Mouse (Mus musculus) stomach, postnatal 0 days (tissue): ENCODE data around the gene Nploc4. TPM values are rescaled to one million over a fixed set of nuclear protein-coding genes. Genes with fewer than 3 reads are reported as not detected.
"Not testable (repeated sequence)": the region's sequence is repeated elsewhere in the genome, so short reads cannot be mapped to it uniquely, and the experiment has no call there.

Experiments used
- ATAC-seq: fragments of 200-750 bp; cut with Nextera tagmentation; 2 replicates; pipeline ENCODE4 v1.8.0; 2017; ENCODE audit not compliant: low FRiP score, low TSS enrichment
- DNase-seq: peaks from one replicate; pipeline ENCODE4 v3.0.0-alpha.2; 2016; ENCODE audit warnings: low spot score
- H3K27ac ChIP-seq: fragments of 300-500 bp; sonication (generic); replicated peaks from 2 replicates; pipeline ENCODE4 v1.5.1; 2014; ENCODE audit warnings: mild to moderate bottlenecking, control low read depth
- H3K27me3 ChIP-seq: fragments of 300-500 bp; sonication (generic); 2 replicates; pipeline ENCODE4 v1.6.1; 2014; ENCODE audit warnings: low read length; ENCODE audit not compliant: control insufficient read depth, insufficient read depth
- H3K36me3 ChIP-seq: fragments of 300-500 bp; sonication (generic); 2 replicates; pipeline ENCODE4 v1.6.1; 2014; ENCODE audit warnings: low read length, mixed read lengths; ENCODE audit not compliant: control insufficient read depth, insufficient read depth
- H3K4me1 ChIP-seq: fragments of 300-500 bp; sonication (generic); replicated peaks from 2 replicates; pipeline ENCODE4 v1.6.1; 2014; ENCODE audit warnings: antibody characterized with exemption; ENCODE audit not compliant: control insufficient read depth, insufficient read depth
- H3K4me2 ChIP-seq: fragments of 300-500 bp; sonication (generic); replicated peaks from 2 replicates; pipeline ENCODE4 v1.6.1; 2014; ENCODE audit warnings: low read depth, mild to moderate bottlenecking, control low read depth, moderate library complexity
- H3K4me3 ChIP-seq: fragments of 300-500 bp; sonication (generic); 2 replicates; pipeline ENCODE4 v1.5.1; 2014; ENCODE audit warnings: low read depth, low read length, control low read depth
- H3K9ac ChIP-seq: fragments of 300-500 bp; sonication (generic); 2 replicates; pipeline ENCODE4 v1.6.1; 2014; ENCODE audit warnings: mild to moderate bottlenecking, low read length, control low read depth, mixed read lengths
- H3K9me3 ChIP-seq: fragments of 300-500 bp; sonication (generic); 2 replicates; pipeline ENCODE4 v1.6.1; 2016; ENCODE audit warnings: low read length; ENCODE audit not compliant: control insufficient read depth
- CTCF ChIP-seq: IDR thresholded peaks from 2 replicates; pipeline ENCODE4 v1.5.1; 2016; ENCODE audit warnings: antibody characterized with exemption, low read depth, mild to moderate bottlenecking, moderate library complexity
- EP300 ChIP-seq: optimal IDR thresholded peaks from 2 replicates; pipeline ENCODE3; 2016; ENCODE audit warnings: antibody characterized with exemption
- WGBS: fragments of 180-500 bp; shearing (Covaris S2); extraction: QIAGEN DNeasy Blood & Tissue Kit; methylation state at CpG from one replicate; pipeline ENCODE4 v1.1.7; 2014; 5-methylcytosine and 5-hydroxymethylcytosine counted together
- polyA plus RNA-seq: library from polyadenylated mRNA; unstranded; fragments of >200 nt; fragmentation: Nextera tagmentation; extraction: Ambion mirVana; gene quantifications from 2 replicates; pipeline ENCODE4 v1.2.1, GENCODE M21; 2015

The Nploc4 gene
- polyA plus RNA-seq, 1 experiment from 2014 or later = 15.7 TPM

DNA sequence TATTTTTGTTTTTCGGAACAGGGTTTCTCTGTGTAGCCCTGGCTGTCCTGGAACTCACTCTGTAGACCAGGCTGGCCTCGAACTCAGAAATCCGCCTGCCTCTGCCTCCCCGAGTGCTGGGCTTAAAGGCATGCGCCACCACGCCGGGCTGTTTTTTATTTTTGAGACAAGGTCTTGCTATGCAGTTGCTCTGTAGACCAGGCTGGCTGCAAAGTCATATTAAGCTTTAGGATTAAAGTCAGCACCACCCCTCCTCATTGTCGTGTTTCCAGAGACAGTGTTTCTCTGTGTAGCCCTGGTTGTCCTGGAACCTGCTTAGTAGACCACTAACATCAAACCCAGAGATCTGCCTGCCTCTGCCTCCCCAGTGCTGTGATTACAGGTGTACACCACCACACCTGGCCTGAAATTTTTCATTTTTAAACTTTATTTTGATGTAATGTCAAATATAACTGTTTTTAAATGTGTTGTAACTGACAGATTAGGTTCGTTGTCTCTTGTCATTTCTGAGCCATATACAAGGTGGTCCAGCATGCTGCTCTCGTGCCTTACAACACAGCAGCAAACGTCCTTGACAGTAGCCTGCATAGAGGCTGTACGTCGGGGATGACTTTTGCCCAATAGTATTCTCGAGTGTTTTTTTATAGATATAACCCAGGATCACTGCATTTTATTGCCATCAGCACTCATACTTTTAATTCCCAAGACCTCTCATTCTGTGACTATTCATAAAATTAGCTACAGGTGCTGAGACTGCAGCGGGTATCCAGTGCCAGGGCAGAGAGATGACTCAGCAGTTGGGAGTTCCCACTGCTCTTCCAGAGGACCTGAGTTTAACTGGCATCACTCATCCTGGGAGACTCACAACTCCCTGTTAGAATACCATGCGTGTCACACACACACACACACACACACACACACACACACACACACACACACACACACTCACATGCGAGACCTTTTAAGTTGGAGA lies 82.9 kb downstream of the Nploc4 start:
- Histone ChIP-seq H3K27me3 (no peaks in the 10 kb centered on the region), H3K9ac (no peak overlapping the region), H3K27ac (peak overlapping the region; percentile 100), H3K4me3 (no peak overlapping the region), H3K4me2 (no peak overlapping the region), H3K4me1 (peaks cover 20% of the 10 kb centered on the region), H3K36me3 (no peaks in the 10 kb centered on the region), H3K9me3 (no peaks in the 10 kb centered on the region)
- ATAC-seq = no peak
- 79% methylated on average over 17 of the region's 17 CpGs for WGBS
- DNase-seq = peak; percentile 44
- TF ChIP-seq CTCF (no peak), EP300 (no peak)

DNA sequence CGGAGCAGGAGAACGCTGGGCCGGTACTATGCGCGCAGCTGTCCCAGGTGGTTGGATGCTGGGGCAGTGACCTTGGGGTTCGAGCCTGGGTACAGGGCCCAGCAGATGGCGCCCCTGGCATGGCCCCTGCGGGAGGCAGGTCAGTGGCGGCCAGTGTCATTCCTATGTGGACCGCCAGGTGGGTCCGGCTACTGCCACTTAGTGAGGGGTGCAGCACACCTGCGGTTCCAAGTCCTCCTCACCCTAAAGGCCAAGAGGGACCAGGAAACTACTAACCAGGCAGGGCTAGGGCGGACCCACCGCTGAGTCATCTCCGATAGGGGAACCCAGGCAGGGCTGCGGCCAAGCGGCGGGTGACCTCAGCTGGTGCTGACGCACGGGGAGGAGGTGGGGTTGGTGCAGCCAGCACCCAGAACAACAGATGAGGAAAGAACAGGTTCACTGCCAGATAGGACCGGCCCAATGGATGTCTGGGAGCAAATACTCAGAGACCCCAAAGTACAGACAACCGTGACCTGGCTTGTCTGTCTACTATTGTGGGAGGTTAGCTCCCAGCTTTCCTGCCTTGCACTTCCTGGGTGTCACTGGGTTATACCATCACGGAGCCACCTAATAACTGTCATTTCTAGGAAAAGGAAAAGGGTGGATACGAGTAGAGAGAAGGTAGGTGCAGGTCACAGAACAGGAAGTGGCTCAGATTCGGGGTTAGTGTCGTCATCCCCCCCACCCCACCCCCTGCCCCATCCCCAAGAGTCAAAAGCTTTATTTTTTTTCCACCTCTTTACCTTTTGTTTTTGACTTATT lies 83.8 kb downstream of the Nploc4 start:
- DNase-seq (peak; percentile 96), ATAC-seq (peak; percentile 78)
- Histone ChIP-seq H3K4me3 (no peak overlapping the region), H3K4me2 (peak overlapping the region; percentile 32), H3K36me3 (no peaks in the 10 kb centered on the region), H3K4me1 (peaks cover 20% of the 10 kb centered on the region), H3K27me3 (no peaks in the 10 kb centered on the region), H3K27ac (peak overlapping the region; percentile 100), H3K9ac (0 out of 2 replicates have a peak overlapping the region, but pooled peaks have one; percentile 14), H3K9me3 (no peaks in the 10 kb centered on the region)
- 21% methylated on average over 26 of the region's 26 CpGs for WGBS
- TF ChIP-seq CTCF (peak; percentile 85), EP300 (peak; percentile 43)

DNA sequence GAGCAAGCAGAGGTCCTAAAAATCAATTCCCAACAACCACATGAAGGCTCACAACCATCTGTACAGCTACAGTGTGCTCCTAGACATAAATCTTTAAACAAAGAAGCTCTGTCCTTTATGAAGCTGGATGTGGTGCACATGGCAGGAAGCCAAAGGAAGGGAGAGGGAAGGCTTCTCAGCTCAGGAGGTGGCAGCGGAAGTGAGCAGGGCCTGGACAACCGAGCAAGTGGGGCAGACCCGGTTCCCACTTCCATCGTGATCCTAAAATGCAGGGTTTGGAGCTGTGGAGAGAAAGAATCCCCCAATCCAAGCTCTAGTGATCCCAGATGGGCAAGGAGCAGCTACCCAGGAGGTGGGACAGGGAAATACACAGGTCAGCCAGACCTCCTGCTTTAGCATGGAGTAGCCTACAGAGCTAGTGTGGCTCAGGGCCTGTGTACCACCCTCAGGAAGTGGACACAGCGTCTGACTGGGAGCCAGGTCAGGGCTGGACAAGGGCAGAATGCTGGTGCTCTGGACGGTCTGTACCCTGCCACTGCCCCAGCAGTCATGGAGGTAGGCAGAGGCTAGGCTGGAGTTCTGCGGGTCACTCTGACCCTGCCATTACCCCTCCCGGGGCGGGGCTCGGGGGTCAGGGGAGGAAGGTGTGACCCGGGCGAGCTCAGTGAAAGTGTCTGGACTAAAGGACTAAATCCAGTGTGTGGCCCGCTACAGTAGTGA lies 84.8 kb downstream of the Nploc4 start:
- 38% methylated on average over 13 of the region's 13 CpGs for WGBS
- Histone ChIP-seq H3K4me3 (no peak overlapping the region), H3K27ac (peak overlapping the region; percentile 100), H3K27me3 (no peaks in the 10 kb centered on the region), H3K4me1 (peaks cover 15% of the 10 kb centered on the region), H3K9ac (peak overlapping the region; percentile 41; the same call in 1 of the 2 replicates), H3K4me2 (no peak overlapping the region; the same call in 1 of the 2 replicates), H3K36me3 (no peaks in the 10 kb centered on the region), H3K9me3 (no peaks in the 10 kb centered on the region)
- ATAC-seq (no peak), DNase-seq (peak; percentile 58)
- TF ChIP-seq CTCF (no peak), EP300 (no peak)

DNA sequence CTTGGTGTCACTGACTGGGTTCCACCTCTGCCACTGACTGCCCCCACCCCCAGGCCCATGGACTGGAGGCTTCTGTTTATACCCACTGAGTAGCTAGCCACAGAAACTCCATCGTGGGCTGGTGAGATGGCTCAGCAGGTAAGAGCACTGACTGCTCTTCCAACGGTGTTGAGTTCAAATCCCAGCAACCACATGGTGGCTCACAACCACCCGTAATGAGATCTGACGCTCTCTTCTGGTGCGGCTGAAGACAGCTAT lies 85.5 kb downstream of the Nploc4 start:
- Histone ChIP-seq H3K4me1 (peaks cover 11% of the 10 kb centered on the region; the same call in 1 of the 2 replicates), H3K27ac (peak overlapping the region; percentile 100)
- not testable (repeated sequence) for H3K27me3 ChIP-seq, ATAC-seq, H3K9me3 ChIP-seq, H3K9ac ChIP-seq, H3K4me3 ChIP-seq, H3K4me2 ChIP-seq, H3K36me3 ChIP-seq
- peak; percentile 15 for DNase-seq
- 79% methylated on average over 5 of the region's 5 CpGs for WGBS

DNA sequence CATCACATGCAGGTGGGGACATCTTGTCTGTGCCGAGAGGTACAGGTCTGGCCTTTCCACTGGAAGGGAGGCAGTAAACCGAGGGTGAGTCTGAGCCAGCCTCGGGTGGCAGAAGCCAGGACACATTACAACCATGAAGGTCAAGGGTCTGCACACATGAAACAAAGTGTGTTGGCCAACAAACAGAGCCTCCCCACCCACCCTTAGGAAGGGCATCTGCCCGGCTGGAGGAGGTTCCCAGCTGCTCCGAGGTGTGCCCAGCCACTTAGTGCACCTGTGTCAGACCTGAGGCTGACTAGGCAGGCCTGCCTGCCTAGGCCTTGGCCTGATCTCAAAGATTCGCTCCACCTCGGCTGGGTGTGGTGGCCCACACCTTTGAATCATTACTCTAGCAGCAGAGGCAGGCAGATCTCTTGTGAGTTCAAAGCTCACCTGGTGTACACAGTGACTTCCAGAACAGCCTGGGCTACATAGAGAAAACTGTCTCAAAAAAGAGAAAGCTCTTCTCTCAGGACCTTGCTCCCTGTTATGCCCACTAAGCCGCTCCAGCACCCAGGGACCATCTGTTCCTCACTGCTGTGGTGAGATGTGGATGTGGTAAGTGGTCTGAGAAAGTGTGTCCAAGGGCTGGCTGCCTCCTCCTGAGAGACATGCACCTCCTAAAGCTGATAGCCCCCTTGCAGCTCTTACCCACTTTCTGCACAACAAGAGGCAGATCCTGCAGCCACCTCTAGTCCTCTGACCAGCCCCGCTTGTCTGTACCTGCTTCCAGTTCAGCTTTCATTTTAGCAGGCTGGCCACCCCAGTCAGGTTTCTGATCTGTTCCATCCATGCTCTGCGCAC lies 86.0 kb downstream of the Nploc4 start:
- no peak for TF ChIP-seq CTCF
- TF ChIP-seq EP300 = no peak
- Histone ChIP-seq H3K4me2 (no peak overlapping the region; the same call in 1 of the 2 replicates), H3K9me3 (no peaks in the 10 kb centered on the region), H3K9ac (peak overlapping the region; percentile 100; the same call in 1 of the 2 replicates), H3K4me3 (no peak overlapping the region), H3K36me3 (no peaks in the 10 kb centered on the region), H3K27ac (peak overlapping the region; percentile 100), H3K4me1 (peaks cover 11% of the 10 kb centered on the region; the same call in 1 of the 2 replicates), H3K27me3 (no peaks in the 10 kb centered on the region)
- DNase-seq = peak; percentile 62
- WGBS = 66% methylated on average over 10 of the region's 10 CpGs
- ATAC-seq = no peak
